Mouse (Mus musculus) ES-E14 (cell line): Measurements from ENCODE around the gene Ptgr2. TPM values are rescaled to one million over a fixed set of nuclear protein-coding genes. Genes with fewer than 3 reads are reported as not detected.
A peak's percentile ranks its signal among the peaks of the same experiment; 100 is the strongest.

Experiments
- DNase-seq: peaks from one replicate; pipeline ENCODE4 v3.0.0-alpha.2; 2013; ENCODE audit warnings: low read depth, low spot score
- H3K27ac ChIP-seq: 2 replicates; pipeline ENCODE4 v1.5.1; 2012; ENCODE audit warnings: low read depth, mild to moderate bottlenecking, low read length, moderate library complexity, mixed read lengths; ENCODE audit not compliant: poor library complexity, insufficient read depth, severe bottlenecking
- H3K36me3 ChIP-seq: 2 replicates; pipeline ENCODE4 v1.6.1; 2012; ENCODE audit warnings: mild to moderate bottlenecking, low read length, moderate library complexity, mixed read lengths; ENCODE audit not compliant: control insufficient read depth, poor library complexity, insufficient read depth, severe bottlenecking
- H3K4me1 ChIP-seq, 2 experiments: fragments of 150-350 bp in 1 of 2; sonication (generic) in 1 of 2; 2 replicates each; pipeline ENCODE4 v1.6.1; 2012; ENCODE audit warnings: low read length in 2 of 2, mild to moderate bottlenecking in 1 of 2, mixed read lengths in 1 of 2; ENCODE audit not compliant: control insufficient read depth in 2 of 2, insufficient read depth in 2 of 2, poor library complexity in 1 of 2
- H3K4me3 ChIP-seq, 2 experiments: fragments of 150-350 bp in 1 of 2; sonication (generic) in 1 of 2; 2 replicates each; pipeline ENCODE4 v1.5.1; 2012; ENCODE audit warnings: low read length in 2 of 2, low read depth in 1 of 2, mild to moderate bottlenecking in 1 of 2, mixed read lengths in 1 of 2; ENCODE audit not compliant: insufficient read depth in 1 of 2, poor library complexity in 1 of 2, severe bottlenecking in 1 of 2
- H3K9ac ChIP-seq: 2 replicates; pipeline ENCODE4 v1.6.1; 2012; ENCODE audit warnings: low read depth, mild to moderate bottlenecking, low read length, mixed read lengths; ENCODE audit not compliant: poor library complexity, insufficient read depth, severe bottlenecking
- H3K9me3 ChIP-seq: fragments of 150-350 bp; sonication (generic); 2 replicates; pipeline ENCODE4 v1.6.1; 2012; ENCODE audit warnings: low read depth, mild to moderate bottlenecking, low read length; ENCODE audit not compliant: control insufficient read depth, insufficient read depth
- CHD2 ChIP-seq: IDR thresholded peaks from 2 replicates; pipeline ENCODE4 v1.6.1; 2014; ENCODE audit warnings: mild to moderate bottlenecking, low read depth, low read length, inconsistent platforms
- HCFC1 ChIP-seq: IDR thresholded peaks from 2 replicates; pipeline ENCODE4 v1.6.1; 2012; ENCODE audit warnings: low read length, inconsistent platforms, borderline replicate concordance; ENCODE audit not compliant: insufficient read depth
- MAFK ChIP-seq: IDR thresholded peaks from 2 replicates; pipeline ENCODE4 v1.6.1; 2014; ENCODE audit warnings: mild to moderate bottlenecking, low read depth, low read length, inconsistent platforms; ENCODE audit not compliant: insufficient read depth
- ZC3H11A ChIP-seq: IDR thresholded peaks from 2 replicates; pipeline ENCODE4 v1.6.1; 2012; ENCODE audit warnings: low read depth, mild to moderate bottlenecking, inconsistent platforms, low read length, borderline replicate concordance
- ZNF384 ChIP-seq: IDR thresholded peaks from 2 replicates; pipeline ENCODE4 v1.6.1; 2012; ENCODE audit warnings: low read depth, low read length, inconsistent platforms
- in situ Hi-C, 2 experiments: fragments of 600-800 bp; cut with MboI; formaldehyde crosslinking; loops; one replicate each; pipeline ENCODE4 v1.15.1; 2025; ENCODE audit warnings: low sequenced_read_pairs in 2 of 2, inconsistent platforms in 1 of 2; ENCODE audit not compliant: unreplicated experiment in 2 of 2
- total RNA-seq: library from RNA; depleted of rRNA; stranded (reverse); fragments of 300-350 nt; gene quantifications from 2 replicates; pipeline ENCODE4 v1.2.3, GENCODE M21; 2012

Ptgr2 gene
- total RNA-seq, 1 experiment, result 16.7 TPM

- Histone ChIP-seq H3K4me3 (no peak overlapping the region), H3K4me1 (peaks cover 3 to 16% of the 10 kb centered on the region in 2 experiments; a peak in 2 of 4 replicates), H3K9me3 (no peaks in the 10 kb centered on the region), H3K9ac (no peak overlapping the region), H3K36me3 (no peaks in the 10 kb centered on the region), H3K27ac (no peak overlapping the region)
- TF ChIP-seq CHD2 (no peak), HCFC1 (no peak), ZNF384 (no peak), ZC3H11A (no peak), MAFK (no peak)
- in situ Hi-C loops, result no loop called here
- no peak for DNase-seq
Observed at GRCm38 (mm10) chr12:84243076-84243770, 41.8 kb upstream of the Ptgr2 start.

GRCm38 (mm10) chr12:84245683-84246082 is 39.3 kb upstream of the Ptgr2 start:
- Histone ChIP-seq H3K9ac (no peak overlapping the region), H3K36me3 (no peaks in the 10 kb centered on the region), H3K4me3 (no peak overlapping the region), H3K9me3 (no peaks in the 10 kb centered on the region), H3K27ac (0 out of 2 replicates have a peak overlapping the region, but pooled peaks have one; percentile 59), H3K4me1 (peaks cover 0 to 9% of the 10 kb centered on the region in 2 experiments; a peak in 2 of 4 replicates)
- no peak for TF ChIP-seq HCFC1
- TF ChIP-seq ZNF384, result no peak
- TF ChIP-seq MAFK, result no peak
- TF ChIP-seq ZC3H11A, result no peak
- no peak for TF ChIP-seq CHD2
- in situ Hi-C loops, result no loop called here
- DNase-seq, result no peak

- H3K4me3 ChIP-seq, result no peak overlapping the region
- H3K36me3 ChIP-seq, result no peaks in the 10 kb centered on the region
- TF ChIP-seq ZC3H11A (peak; percentile 81; the same call in 1 of the 2 replicates), HCFC1 (no peak), ZNF384 (no peak), MAFK (no peak)
- no peaks in the 10 kb centered on the region for H3K9me3 ChIP-seq
- peaks cover 0 to 9% of the 10 kb centered on the region in 2 experiments; a peak in 2 of 4 replicates for H3K4me1 ChIP-seq
- H3K27ac ChIP-seq, result no peak overlapping the region
- H3K9ac ChIP-seq, result no peak overlapping the region
- DNase-seq, result peak; percentile 59
- in situ Hi-C loops, result no loop called here
Observed at GRCm38 (mm10) chr12:84249217-84249616, 35.8 kb upstream of the Ptgr2 start.

GRCm38 (mm10) chr12:84252811-84253210 is 32.2 kb upstream of the Ptgr2 start:
- no peak for DNase-seq
- Histone ChIP-seq H3K27ac (no peak overlapping the region), H3K4me3 (no peak overlapping the region), H3K36me3 (no peaks in the 10 kb centered on the region), H3K4me1 (0 out of 4 replicates have a peak, but pooled peaks cover 0 to 2% of the 10 kb centered on the region in 2 experiments), H3K9me3 (no peaks in the 10 kb centered on the region), H3K9ac (no peak overlapping the region)
- in situ Hi-C loops, result loop anchor here in 1 of 2 experiments (10.0 kb wide), 1 partner anchor 88 kb away; no protein-coding TSS in a partner anchor
- no peak for TF ChIP-seq ZNF384
- TF ChIP-seq MAFK, result no peak
- no peak for TF ChIP-seq CHD2
- no peak for TF ChIP-seq ZC3H11A
- TF ChIP-seq HCFC1, result no peak
